In the genomic region with DNA sequence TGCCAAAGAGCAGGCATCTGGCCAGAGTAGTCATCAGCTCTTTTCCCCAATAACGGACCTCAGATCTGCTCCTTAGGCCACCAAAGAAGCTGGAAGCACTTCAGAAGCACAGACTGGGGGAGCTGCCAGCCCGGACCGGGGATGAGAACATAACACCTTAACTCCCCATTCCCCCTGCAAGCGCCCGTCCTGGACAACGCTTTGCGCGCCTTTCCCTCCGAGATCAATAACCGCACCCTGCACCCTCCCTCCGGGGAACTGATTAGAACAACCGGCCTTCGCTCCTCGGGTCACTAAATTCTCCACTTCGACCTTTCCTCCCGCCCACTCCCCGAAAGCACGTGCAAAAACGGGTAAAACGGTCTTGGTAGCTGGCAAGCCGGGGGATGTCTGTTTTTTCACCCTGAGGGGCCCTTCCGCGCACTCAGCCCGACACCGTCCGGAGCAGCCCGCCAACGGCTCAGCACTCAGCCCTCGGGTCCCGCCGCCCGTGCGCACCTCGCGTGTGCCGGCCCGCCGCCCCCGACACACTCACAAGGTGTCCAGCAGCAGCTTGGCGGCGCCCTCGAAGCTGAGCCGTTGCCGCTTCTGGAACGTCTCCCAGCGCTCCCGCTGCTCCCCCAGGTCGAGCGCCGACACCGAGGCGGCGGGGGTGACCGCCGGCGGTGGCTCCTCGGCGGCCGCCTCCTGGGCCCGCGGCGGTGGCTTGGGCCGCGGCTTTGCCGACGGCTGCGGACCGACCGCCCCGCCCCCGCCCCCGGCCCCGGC, we compare ENCODE assay signal across 1 mouse cellular context.
TF ChIP-seq lines count a peak whose summit lies in the region.

No protein-coding gene starts in this region.

TF ChIP-seq in C2C12, 6 proteins besides CTCF, POLR2A, EP300 and RAD21:
- no peak for TF ChIP-seq MYOG (IDR thresholded peaks at IDR 0.05; ENCODE audit: control insufficient read depth, extremely low read depth, insufficient read length)
- TF ChIP-seq MAX (IDR thresholded peaks at IDR 0.05): peak; percentile 43
